Mouse (Mus musculus) midbrain, embryonic 12.5 days (tissue): ENCODE data around the gene Rnf227. TPM values are rescaled to one million over a fixed set of nuclear protein-coding genes. Genes with fewer than 3 reads are reported as not detected.

Experiments
- ATAC-seq: fragments of 200-750 bp; cut with Nextera tagmentation; 2 replicates; pipeline ENCODE4 v1.8.0; 2017; ENCODE audit warnings: low read depth, moderate TSS enrichment, moderate library complexity; ENCODE audit not compliant: low FRiP score
- H3K27ac ChIP-seq: fragments of 300-500 bp; sonication (generic); replicated peaks from 2 replicates; pipeline ENCODE4 v1.5.1; 2016; ENCODE audit warnings: mild to moderate bottlenecking
- H3K27me3 ChIP-seq: fragments of 300-500 bp; sonication (generic); 2 replicates; pipeline ENCODE4 v1.6.1; 2016; ENCODE audit warnings: mild to moderate bottlenecking
- H3K36me3 ChIP-seq: fragments of 300-500 bp; sonication (generic); 2 replicates; pipeline ENCODE4 v1.6.1; 2016
- H3K4me1 ChIP-seq: fragments of 300-500 bp; sonication (generic); 2 replicates; pipeline ENCODE4 v1.6.1; 2016
- H3K4me2 ChIP-seq: fragments of 300-500 bp; sonication (generic); replicated peaks from 2 replicates; pipeline ENCODE4 v1.6.1; 2016; ENCODE audit warnings: mild to moderate bottlenecking, moderate library complexity
- H3K4me3 ChIP-seq: fragments of 300-500 bp; sonication (generic); 2 replicates; pipeline ENCODE4 v1.5.1; 2016; ENCODE audit warnings: mild to moderate bottlenecking
- H3K9ac ChIP-seq: fragments of 300-500 bp; sonication (generic); replicated peaks from 2 replicates; pipeline ENCODE4 v1.6.1; 2016; ENCODE audit warnings: mild to moderate bottlenecking, moderate library complexity
- H3K9me3 ChIP-seq: fragments of 300-500 bp; sonication (generic); 2 replicates; pipeline ENCODE4 v1.6.1; 2016; ENCODE audit warnings: mild to moderate bottlenecking
- WGBS: fragments of 180-500 bp; shearing (Covaris S2); methylation state at CpG from one replicate; pipeline ENCODE4 v1.1.7; 2016; 5-methylcytosine and 5-hydroxymethylcytosine counted together
- polyA plus RNA-seq: library from polyadenylated mRNA; unstranded; fragments of >200 nt; fragmentation: Nextera tagmentation; extraction: Ambion mirVana; gene quantifications from 2 replicates; pipeline ENCODE4 v1.2.1, GENCODE M21; 2016

The Rnf227 gene
- polyA plus RNA-seq, 1 experiment from 2014 or later, result 48.4 TPM

DNA sequence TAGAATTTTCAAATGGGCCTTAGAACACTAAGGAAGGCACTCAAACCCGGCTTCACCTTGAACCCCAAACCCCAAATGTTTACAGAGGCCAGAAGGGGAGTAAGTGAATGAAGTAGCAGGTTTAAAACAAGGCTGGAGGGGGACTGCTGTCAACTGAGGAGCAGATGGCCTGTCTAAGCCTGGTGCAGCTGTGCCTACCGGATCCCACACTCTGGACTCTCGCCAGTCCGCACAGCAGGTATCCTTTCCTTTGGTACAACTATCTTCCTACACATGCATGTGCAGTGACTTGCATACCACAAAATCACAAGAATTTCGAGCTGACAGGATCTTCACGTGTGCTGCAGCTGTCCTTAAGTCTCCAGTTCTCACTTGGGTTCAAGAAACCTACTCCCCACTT is 18.3 kb upstream of the Rnf227 start:
- Histone ChIP-seq H3K9ac (peak overlapping the region; percentile 90; the same call in 1 of the 2 replicates), H3K9me3 (no peaks in the 10 kb centered on the region), H3K4me3 (peak overlapping the region; percentile 65; the same call in 1 of the 2 replicates), H3K36me3 (peaks cover 33% of the 10 kb centered on the region), H3K27ac (0 out of 2 replicates have a peak overlapping the region, but pooled peaks have one; percentile 4), H3K27me3 (peaks cover 7% of the 10 kb centered on the region), H3K4me1 (peaks cover 37% of the 10 kb centered on the region), H3K4me2 (peak overlapping the region; percentile 86)
- ATAC-seq, result no peak
- 69% methylated on average over 6 of the region's 6 CpGs for WGBS

DNA sequence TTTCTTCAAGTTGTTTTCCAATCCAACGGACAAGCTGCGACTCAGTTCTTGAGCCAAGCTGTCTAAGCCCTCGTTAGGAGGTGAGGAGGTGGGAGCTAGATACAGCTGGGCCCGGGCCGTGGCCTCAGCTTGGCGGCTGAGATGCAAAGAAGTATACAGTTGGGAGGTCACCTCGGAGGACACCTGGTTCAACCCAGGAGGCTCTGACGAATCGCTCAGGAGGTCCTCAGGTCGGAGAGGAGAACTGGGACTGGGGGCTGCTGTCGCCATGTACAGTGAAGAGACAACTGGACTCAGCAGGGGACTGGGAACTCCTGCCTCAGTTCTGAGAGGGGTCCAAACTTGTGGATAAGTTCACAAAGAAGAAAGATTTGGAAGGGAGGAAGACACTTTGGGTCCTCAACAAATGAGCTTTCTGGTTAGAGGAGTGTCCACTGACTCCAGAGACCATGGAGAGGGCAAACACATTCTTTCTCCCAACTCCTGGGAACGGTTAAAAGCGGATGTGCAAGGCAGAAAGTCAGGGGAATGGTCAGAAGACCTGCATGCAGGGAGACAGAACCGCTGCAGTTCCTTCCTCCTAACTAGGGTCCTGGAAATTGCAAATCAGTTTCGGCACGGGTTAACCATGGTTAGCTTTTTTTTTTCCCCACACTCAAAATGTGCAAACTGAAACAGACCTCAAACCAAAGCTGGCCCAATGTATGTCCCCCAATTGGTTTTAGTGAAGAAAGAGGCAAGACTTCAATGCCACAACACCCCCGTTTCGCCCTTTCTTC is 17.4 kb upstream of the Rnf227 start:
- 27% methylated on average over 18 of the region's 18 CpGs for WGBS
- H3K27me3 ChIP-seq, result peaks cover 15% of the 10 kb centered on the region
- peak overlapping the region; percentile 90 for H3K9ac ChIP-seq
- peak overlapping the region; percentile 86 for H3K4me2 ChIP-seq
- H3K9me3 ChIP-seq, result no peaks in the 10 kb centered on the region
- H3K36me3 ChIP-seq, result peaks cover 27% of the 10 kb centered on the region
- H3K27ac ChIP-seq, result peak overlapping the region; percentile 92
- no peak for ATAC-seq
- peak overlapping the region; percentile 65 for H3K4me3 ChIP-seq
- peaks cover 38% of the 10 kb centered on the region for H3K4me1 ChIP-seq

DNA sequence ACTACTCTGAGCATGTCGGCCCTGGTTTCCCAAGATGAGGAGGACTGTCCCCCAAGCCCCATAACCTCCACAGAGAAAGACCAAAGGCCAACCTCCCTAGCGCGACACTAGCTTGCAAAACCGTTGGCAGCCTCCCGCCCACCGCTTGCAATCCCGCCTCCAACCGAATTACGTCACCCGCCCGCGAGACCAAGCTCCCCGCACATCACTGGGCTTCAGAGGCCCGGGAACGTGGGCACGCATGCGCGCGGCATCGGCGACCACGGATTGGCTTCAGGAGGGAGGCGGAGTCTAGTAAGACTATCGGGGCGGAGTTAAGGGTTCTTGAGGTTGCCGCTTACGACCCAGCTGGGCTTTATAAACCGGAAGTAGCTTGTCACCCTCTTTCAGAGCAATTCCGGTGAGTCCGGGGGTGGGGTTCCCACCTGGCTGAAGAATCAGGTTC is 16.6 kb upstream of the Rnf227 start, which contains the start of the genes Cntrob and Trappc1:
Gene Cntrob, minus strand, starts transcription at position 109 of the 445 bp plus-strand sequence.
Gene Trappc1, plus strand, starts transcription at position 314 of the 445 bp plus-strand sequence.
- Histone ChIP-seq H3K9me3 (no peaks in the 10 kb centered on the region), H3K4me3 (peak within 1 kb of the TSS; percentile 65), H3K27me3 (peaks cover 24% of the 10 kb centered on the region), H3K4me2 (peak within 1 kb of the TSS; percentile 86), H3K9ac (peak within 1 kb of the TSS; percentile 90), H3K27ac (peak within 1 kb of the TSS; percentile 92), H3K36me3 (peaks cover 19% of the 10 kb centered on the region), H3K4me1 (peaks cover 38% of the 10 kb centered on the region)
- ATAC-seq, result peak; percentile 90
- WGBS, result under 1% methylated on average over 30 of the region's 30 CpGs

DNA sequence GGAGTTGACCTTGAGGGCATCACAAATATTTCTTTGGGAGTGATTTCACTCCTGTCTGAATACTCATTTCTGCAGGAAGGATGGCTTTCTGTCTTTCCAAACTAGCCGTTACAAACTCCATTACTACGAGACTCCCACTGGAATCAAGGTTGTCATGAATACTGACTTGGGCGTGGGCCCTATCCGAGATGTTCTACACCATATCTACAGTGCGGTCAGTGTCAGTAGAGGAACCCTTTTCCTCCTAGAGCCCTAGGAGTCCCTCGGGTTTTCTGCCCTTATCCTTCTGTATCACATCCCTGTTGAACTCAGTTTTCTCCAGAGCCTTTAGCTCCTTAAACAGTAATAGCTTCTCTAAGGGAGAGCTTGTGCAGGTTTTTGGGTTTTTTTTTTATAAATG is 15.5 kb upstream of the Rnf227 start:
- no peak for ATAC-seq
- H3K4me2 ChIP-seq, result peak overlapping the region; percentile 86
- peak overlapping the region; percentile 65 for H3K4me3 ChIP-seq
- H3K4me1 ChIP-seq, result peaks cover 38% of the 10 kb centered on the region
- peaks cover 8% of the 10 kb centered on the region for H3K36me3 ChIP-seq
- peaks cover 34% of the 10 kb centered on the region for H3K27me3 ChIP-seq
- H3K9ac ChIP-seq, result no peak overlapping the region; the same call in 1 of the 2 replicates
- 84% methylated on average over 6 of the region's 6 CpGs for WGBS
- no peaks in the 10 kb centered on the region for H3K9me3 ChIP-seq
- no peak overlapping the region for H3K27ac ChIP-seq

DNA sequence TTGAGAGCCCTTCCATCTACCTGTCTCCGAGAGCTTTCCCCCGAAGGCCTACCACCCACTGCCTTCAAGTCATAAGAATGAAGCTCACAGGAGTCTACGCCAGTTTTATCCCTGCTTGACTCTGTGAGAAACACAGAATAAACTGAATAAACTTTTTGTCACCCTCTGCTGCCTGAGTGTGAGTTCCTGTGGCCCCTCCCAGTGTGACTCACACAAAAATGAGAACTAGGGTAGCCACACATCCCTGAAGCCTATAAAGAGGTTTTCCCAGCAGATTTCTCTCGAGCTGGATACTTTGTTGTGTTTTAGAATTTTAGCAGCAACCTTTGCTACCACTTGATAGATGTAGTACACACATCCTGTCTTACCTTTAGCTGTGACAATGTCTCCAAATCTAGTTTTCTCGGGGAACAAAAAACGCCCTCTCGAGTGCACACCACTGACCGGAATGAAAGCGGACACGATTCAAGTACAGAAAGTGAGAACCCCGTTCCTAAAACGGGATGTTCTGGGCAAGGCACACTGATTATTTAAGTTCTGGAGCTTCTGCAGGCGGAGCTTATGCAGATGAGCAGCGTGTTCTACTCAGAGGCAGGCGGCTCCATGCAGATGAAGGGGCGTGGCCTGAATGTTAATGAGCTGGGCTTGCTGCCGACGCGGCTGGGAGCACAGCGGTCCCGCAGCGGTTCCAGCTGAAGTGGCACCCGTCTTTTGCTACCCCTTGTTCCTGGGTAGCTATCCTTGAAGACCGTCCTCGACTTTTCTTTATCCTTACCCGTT is 14.4 kb upstream of the Rnf227 start, which contains the start of gene Kcnab3:
Gene Kcnab3, plus strand, starts transcription at position 631 of the 780 bp plus-strand sequence.
- H3K9me3 ChIP-seq, result no peaks in the 10 kb centered on the region
- 13% methylated on average over 26 of the region's 26 CpGs for WGBS
- H3K4me1 ChIP-seq, result peaks cover 38% of the 10 kb centered on the region
- peak within 1 kb of the TSS; percentile 54 for H3K4me3 ChIP-seq
- H3K27me3 ChIP-seq, result peaks cover 37% of the 10 kb centered on the region
- peak; percentile 65 for ATAC-seq
- H3K9ac ChIP-seq, result peak within 1 kb of the TSS; percentile 76
- H3K27ac ChIP-seq, result no peak within 1 kb of the TSS
- H3K36me3 ChIP-seq, result no peaks in the 10 kb centered on the region
- peak within 1 kb of the TSS; percentile 92 for H3K4me2 ChIP-seq

DNA sequence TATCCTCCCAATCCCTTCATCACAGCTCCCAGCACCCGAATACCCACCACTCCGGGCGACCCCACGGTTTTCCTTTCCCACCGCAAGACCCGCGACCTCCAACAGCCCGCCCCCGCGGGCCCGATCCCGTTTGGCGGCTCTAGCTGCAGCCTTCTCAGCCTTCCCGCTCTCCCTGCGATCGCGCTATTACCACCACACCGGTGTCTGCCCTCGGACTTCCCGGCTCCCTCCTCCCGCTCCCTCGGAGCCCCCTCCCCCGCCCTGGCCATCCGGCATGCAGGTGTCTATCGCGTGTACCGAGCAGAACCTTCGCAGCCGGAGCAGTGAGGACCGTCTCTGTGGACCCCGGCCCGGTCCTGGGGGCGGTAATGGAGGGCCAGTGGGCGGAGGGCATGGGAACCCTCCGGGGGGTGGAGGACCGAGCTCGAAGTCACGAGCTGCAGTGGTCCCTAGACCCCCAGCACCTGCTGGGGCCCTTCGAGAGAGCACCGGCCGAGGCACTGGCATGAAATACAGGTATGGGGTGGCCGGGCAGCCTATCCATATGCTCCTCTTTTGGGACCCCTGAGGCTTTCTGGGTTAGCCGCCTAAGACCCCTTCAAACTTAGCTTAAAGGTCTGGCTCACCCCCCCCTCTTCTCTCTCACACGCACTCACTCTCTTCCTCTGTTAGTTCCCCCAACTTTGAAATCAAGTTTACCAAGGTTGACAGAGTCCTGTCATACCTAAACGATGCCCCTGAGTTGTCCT is 13.7 kb upstream of the Rnf227 start:
- peak overlapping the region; percentile 76 for H3K9ac ChIP-seq
- H3K9me3 ChIP-seq, result no peaks in the 10 kb centered on the region
- peak; percentile 9; the same call in 1 of the 2 replicates for ATAC-seq
- WGBS, result 2% methylated on average over 45 of the region's 45 CpGs
- H3K27ac ChIP-seq, result no peak overlapping the region
- H3K4me1 ChIP-seq, result peaks cover 39% of the 10 kb centered on the region
- H3K36me3 ChIP-seq, result no peaks in the 10 kb centered on the region
- peaks cover 45% of the 10 kb centered on the region for H3K27me3 ChIP-seq
- peak overlapping the region; percentile 92 for H3K4me2 ChIP-seq
- peak overlapping the region; percentile 54 for H3K4me3 ChIP-seq

DNA sequence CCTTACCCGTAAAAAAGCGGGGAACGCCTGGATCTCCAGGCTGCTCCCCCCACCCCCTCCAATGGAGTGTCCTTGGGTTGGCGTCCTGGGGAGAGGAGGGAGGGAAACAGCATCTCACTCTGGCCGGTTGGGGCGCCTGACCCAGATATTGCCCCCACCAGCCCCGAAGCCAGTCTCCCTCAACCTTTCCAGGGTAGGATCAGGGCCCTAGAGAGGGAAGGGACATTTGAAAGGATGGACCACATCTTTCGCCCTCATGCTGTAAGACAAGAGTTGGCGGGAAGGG is 13.2 kb upstream of the Rnf227 start:
- WGBS, result 13% methylated on average over 9 of the region's 9 CpGs
- peaks cover 45% of the 10 kb centered on the region for H3K27me3 ChIP-seq
- no peak overlapping the region for H3K27ac ChIP-seq
- peak overlapping the region; percentile 92 for H3K4me2 ChIP-seq
- peaks cover 37% of the 10 kb centered on the region for H3K4me1 ChIP-seq
- no peaks in the 10 kb centered on the region for H3K9me3 ChIP-seq
- no peaks in the 10 kb centered on the region for H3K36me3 ChIP-seq
- H3K9ac ChIP-seq, result peak overlapping the region; percentile 76; the same call in 1 of the 2 replicates
- no peak for ATAC-seq
- peak overlapping the region; percentile 54 for H3K4me3 ChIP-seq

DNA sequence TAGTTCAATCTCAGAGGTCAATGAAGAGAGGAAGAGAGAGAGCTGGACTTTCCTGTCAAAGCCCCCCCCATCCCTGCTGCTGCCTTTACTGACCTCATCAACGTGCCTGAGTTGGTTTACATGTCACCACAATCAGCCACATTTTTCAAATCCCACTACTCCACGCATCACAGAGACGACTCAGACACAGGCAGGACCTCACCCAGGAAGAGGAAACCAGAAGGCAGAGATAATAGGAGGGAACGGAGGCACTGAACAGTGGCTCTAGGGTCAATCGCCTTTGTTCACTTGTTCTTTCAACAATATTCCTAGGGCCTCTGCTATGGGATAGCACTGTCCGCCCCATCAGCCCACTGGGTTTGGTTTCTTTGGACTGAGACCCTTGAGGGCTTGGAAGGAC is 12.6 kb upstream of the Rnf227 start:
- 57% methylated on average over 6 of the region's 6 CpGs for whole genome bisulfite sequencing
- peaks cover 32% of the 10 kb centered on the region for H3K4me1 ChIP-seq

DNA sequence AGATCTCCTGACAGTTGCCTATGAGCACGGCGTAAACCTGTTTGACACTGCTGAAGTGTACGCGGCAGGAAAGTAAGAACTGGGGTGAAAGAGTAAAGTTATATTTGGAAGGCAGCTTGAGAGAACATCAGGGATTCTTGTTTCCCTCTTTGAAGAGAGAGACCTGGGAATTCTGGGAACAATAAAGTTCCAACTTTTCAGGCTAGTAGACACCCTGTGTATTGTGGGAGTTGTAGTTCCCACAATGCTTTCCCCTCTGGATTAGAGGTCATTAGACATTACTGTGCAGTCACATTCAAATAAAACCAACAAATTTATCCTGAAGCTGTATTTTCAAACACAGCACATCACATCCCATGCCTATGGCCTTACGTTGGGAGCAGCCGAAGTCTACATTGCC is 11.7 kb upstream of the Rnf227 start:
- 95% methylated on average over 6 of the region's 6 CpGs for WGBS
- no peak for ATAC-seq
- peaks cover 27% of the 10 kb centered on the region for H3K4me1 ChIP-seq

More for the DNA sequence above, 12.6 kb upstream of the Rnf227 start:
- Histone ChIP-seq H3K9me3 (no peaks in the 10 kb centered on the region), H3K27me3 (peaks cover 45% of the 10 kb centered on the region), H3K27ac (no peak overlapping the region), H3K36me3 (no peaks in the 10 kb centered on the region), H3K4me2 (no peak overlapping the region), H3K4me3 (no peak overlapping the region), H3K9ac (no peak overlapping the region)
- ATAC-seq, result no peak

DNA sequence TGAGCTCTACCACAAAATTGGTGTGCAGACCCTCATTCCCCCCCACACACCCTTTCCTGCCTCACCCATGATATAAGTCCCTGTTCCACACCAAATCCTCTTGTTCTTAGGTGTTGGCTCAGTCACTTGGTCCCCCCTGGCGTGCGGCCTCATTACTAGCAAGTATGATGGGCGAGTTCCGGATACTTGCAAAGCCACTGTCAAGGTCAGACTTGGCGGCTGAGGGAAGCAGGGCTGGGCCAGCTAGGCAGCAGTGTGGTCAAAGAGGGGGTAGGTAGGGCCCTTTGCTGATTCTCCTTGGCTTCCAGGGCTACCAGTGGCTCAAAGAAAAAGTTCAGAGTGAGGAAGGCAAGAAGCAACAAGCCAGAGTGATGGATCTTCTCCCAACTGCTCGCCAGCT is 9.1 kb upstream of the Rnf227 start:
- H3K9ac ChIP-seq, result no peak overlapping the region
- no peaks in the 10 kb centered on the region for H3K9me3 ChIP-seq
- H3K27ac ChIP-seq, result no peak overlapping the region
- no peaks in the 10 kb centered on the region for H3K36me3 ChIP-seq
- peak overlapping the region; percentile 57; the same call in 1 of the 2 replicates for H3K4me2 ChIP-seq
- H3K27me3 ChIP-seq, result peaks cover 45% of the 10 kb centered on the region
- peaks cover 14% of the 10 kb centered on the region for H3K4me1 ChIP-seq
- no peak for ATAC-seq
- WGBS, result 95% methylated on average over 6 of the region's 6 CpGs
- no peak overlapping the region for H3K4me3 ChIP-seq

More for the DNA sequence above, 11.7 kb upstream of the Rnf227 start:
- H3K27me3 ChIP-seq, result peaks cover 45% of the 10 kb centered on the region
- H3K27ac ChIP-seq, result no peak overlapping the region
- no peak overlapping the region for H3K4me3 ChIP-seq
- H3K9ac ChIP-seq, result no peak overlapping the region
- H3K36me3 ChIP-seq, result no peaks in the 10 kb centered on the region
- no peak overlapping the region for H3K4me2 ChIP-seq
- H3K9me3 ChIP-seq, result no peaks in the 10 kb centered on the region

DNA sequence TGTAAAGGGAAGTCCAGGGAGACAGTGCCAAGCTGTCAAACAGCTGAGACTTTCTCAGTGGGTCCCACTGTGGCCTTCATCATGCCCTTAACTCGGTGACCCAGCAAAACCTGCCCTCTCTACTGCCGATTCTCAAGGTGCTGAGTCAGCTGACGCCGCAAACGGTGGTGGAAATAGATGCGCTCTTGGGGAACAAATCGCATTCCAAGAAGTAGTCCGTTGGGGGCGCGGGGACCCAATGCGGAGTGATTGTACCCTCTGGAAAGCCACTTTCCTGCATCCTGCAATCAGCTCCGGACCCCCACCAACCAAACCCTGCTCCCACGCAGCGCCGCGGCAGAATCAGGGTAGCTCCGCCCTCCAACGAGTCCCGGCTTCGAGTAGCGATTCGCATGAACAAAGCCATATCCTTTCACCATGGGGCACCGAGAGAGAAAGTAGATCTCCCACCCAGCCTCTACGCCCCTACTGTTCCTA is 8.3 kb upstream of the Rnf227 start:
- peaks cover 7% of the 10 kb centered on the region; the same call in 1 of the 2 replicates for H3K4me1 ChIP-seq
- H3K36me3 ChIP-seq, result no peaks in the 10 kb centered on the region
- H3K27ac ChIP-seq, result peak overlapping the region; percentile 36
- 3% methylated on average over 24 of the region's 24 CpGs for WGBS
- peak overlapping the region; percentile 57 for H3K4me2 ChIP-seq
- peaks cover 39% of the 10 kb centered on the region for H3K27me3 ChIP-seq
- H3K9ac ChIP-seq, result peak overlapping the region; percentile 54
- peak overlapping the region; percentile 43 for H3K4me3 ChIP-seq
- peak; percentile 54; the same call in 1 of the 2 replicates for ATAC-seq
- H3K9me3 ChIP-seq, result no peaks in the 10 kb centered on the region
